Mouse (Mus musculus) adrenal gland, adult 8-10 months (tissue): ENCODE data around the gene Gm3558. TPM values are rescaled to one million over a fixed set of nuclear protein-coding genes. Genes with fewer than 3 reads are reported as not detected.
"Not testable (repeated sequence)": the region's sequence is repeated elsewhere in the genome, so short reads cannot be mapped to it uniquely, and the experiment has no call there.

ENCODE experiments used
- DNase-seq: peaks from one replicate; pipeline ENCODE4 v3.0.0; 2022
- total RNA-seq, 4 experiments: library from RNA; stranded (reverse); gene quantifications; 2 replicates each; pipeline ENCODE4 v1.2.4; 2022

Gene Gm3558
- under 1 TPM in 3 of 4 experiments, not detected in 1; 0.55 to 0.91 (median 0.80) TPM for total RNA-seq

GRCm38 (mm10) chr14:7568382-7568781 is at the start of gene Gm3558:
TSS of gene Gm3558 (minus strand) at chr14:7568566.
- DNase-seq, result not testable (repeated sequence)

- not testable (repeated sequence) for DNase-seq
Observed at GRCm38 (mm10) chr14:7595492-7595891, 27.1 kb upstream of the Gm3558 start, which contains the start of gene Gm10338. TSS of gene Gm10338 (minus strand) at chr14:7595592.

- DNase-seq, result not testable (repeated sequence)
Observed at GRCm38 (mm10) chr14:7567890-7568289, 476 bp downstream of the Gm3558 start.

- DNase-seq, result not testable (repeated sequence)
Observed at GRCm38 (mm10) chr14:7567266-7567665, 1.1 kb downstream of the Gm3558 start.

Other genes with a start within 250 kb of the Gm3558 start
- gene Gm5797, start 236.2 kb downstream of the Gm3558 start, total RNA-seq, result not detected
- gene Gm8374, start 203.4 kb downstream of the Gm3558 start, total RNA-seq, result not detected
- gene Gm3755, start 117.6 kb downstream of the Gm3558 start, total RNA-seq, result not detected
- under 1 TPM in 1 of 4 experiments, not detected in 3; 0.22 TPM for gene Gm3752, start 84.8 kb downstream of the Gm3558 start, total RNA-seq
- not detected for gene Gm10338, start 27.0 kb upstream of the Gm3558 start, total RNA-seq
- gene Gm10128, start 75.4 kb upstream of the Gm3558 start, total RNA-seq, result not detected
- gene Gm26661, start 223.0 kb upstream of the Gm3558 start, total RNA-seq, result not detected
- 10 to 100 TPM; 54.5 to 77.3 (median 65.8) TPM for gene Flnb, start 249.4 kb upstream of the Gm3558 start, total RNA-seq